Mouse (Mus musculus): ENCODE results near the gene Cacna1c. TPM values are rescaled to one million over a fixed set of nuclear protein-coding genes. Genes with fewer than 3 reads are reported as not detected.
A peak's percentile ranks its signal among the peaks of the same experiment; 100 is the strongest.

The Cacna1c gene
- total RNA-seq, 2 experiments from 2014 or later = 53.4 to 54.5 TPM

GRCm38 (mm10) chr6:118971844-118972531 lies 224.2 kb downstream of the Cacna1c start:
- DNase-seq (ENCODE audit: low spot score in 2 of 2) = no peak

GRCm38 (mm10) chr6:118968776-118969175 lies 227.4 kb downstream of the Cacna1c start:
- no peak for DNase-seq (ENCODE audit: low spot score in 2 of 2)

GRCm38 (mm10) chr6:118966904-118967303 lies 229.3 kb downstream of the Cacna1c start:
- DNase-seq (ENCODE audit: low spot score in 2 of 2) = peak; percentile 33 to 59

- DNase-seq (ENCODE audit: low spot score in 2 of 2) = no peak
Measured at GRCm38 (mm10) chr6:118965577-118965976, 230.6 kb downstream of the Cacna1c start.

GRCm38 (mm10) chr6:118963806-118964205 lies 232.4 kb downstream of the Cacna1c start:
- DNase-seq (ENCODE audit: low spot score in 2 of 2) = no peak

GRCm38 (mm10) chr6:118963283-118963682 lies 232.9 kb downstream of the Cacna1c start:
- no peak for DNase-seq (ENCODE audit: low spot score in 2 of 2)

- no peak for DNase-seq (ENCODE audit: low spot score in 2 of 2)
Measured at GRCm38 (mm10) chr6:118958529-118958928, 237.7 kb downstream of the Cacna1c start.

- DNase-seq (ENCODE audit: low spot score in 2 of 2) = no peak
Measured at GRCm38 (mm10) chr6:118956234-118956633, 240.0 kb downstream of the Cacna1c start.

GRCm38 (mm10) chr6:118955777-118956176 lies 240.4 kb downstream of the Cacna1c start:
- DNase-seq (ENCODE audit: low spot score in 2 of 2) = no peak

- DNase-seq (ENCODE audit: low spot score in 2 of 2) = no peak
Measured at GRCm38 (mm10) chr6:118954988-118955554, 241.1 kb downstream of the Cacna1c start.

- DNase-seq (ENCODE audit: low spot score in 2 of 2) = no peak
Measured at GRCm38 (mm10) chr6:118952377-118952776, 243.8 kb downstream of the Cacna1c start.

- DNase-seq (ENCODE audit: low spot score in 2 of 2) = no peak
Measured at GRCm38 (mm10) chr6:118950190-118950589, 246.0 kb downstream of the Cacna1c start.

- DNase-seq (ENCODE audit: low spot score in 2 of 2) = no peak
Measured at GRCm38 (mm10) chr6:118947286-118947685, 248.9 kb downstream of the Cacna1c start.

- no peak for DNase-seq (ENCODE audit: low spot score in 2 of 2)
Measured at GRCm38 (mm10) chr6:118946660-118947059, 249.6 kb downstream of the Cacna1c start.

GRCm38 (mm10) chr6:118944093-118944492 lies 252.1 kb downstream of the Cacna1c start:
- no peak for DNase-seq (ENCODE audit: low spot score in 2 of 2)

GRCm38 (mm10) chr6:118941816-118942215 lies 254.4 kb downstream of the Cacna1c start:
- DNase-seq (ENCODE audit: low spot score in 2 of 2) = no peak

- no peak for DNase-seq (ENCODE audit: low spot score in 2 of 2)
Measured at GRCm38 (mm10) chr6:118941036-118941435, 255.2 kb downstream of the Cacna1c start.

- no peak for DNase-seq (ENCODE audit: low spot score in 2 of 2)
Measured at GRCm38 (mm10) chr6:118939626-118940025, 256.6 kb downstream of the Cacna1c start.

- peak; percentile 31 to 64 for DNase-seq (ENCODE audit: low spot score in 2 of 2)
Measured at GRCm38 (mm10) chr6:118938386-118939096, 257.7 kb downstream of the Cacna1c start.

- DNase-seq (ENCODE audit: low spot score in 2 of 2) = no peak
Measured at GRCm38 (mm10) chr6:118937536-118937935, 258.7 kb downstream of the Cacna1c start.

GRCm38 (mm10) chr6:118935520-118936415 lies 260.4 kb downstream of the Cacna1c start:
- peak; percentile 43 to 52 for DNase-seq (ENCODE audit: low spot score in 2 of 2)

Measured in left cerebral cortex, adult 18-20 months (tissue).